Mouse (Mus musculus) kidney, adult 2 months (tissue): ENCODE measurements at regions not wholly inside any gene's neighbourhood (a gene's known extent, or its start where the extent isn't known, plus 50 kb on each side); places are given as distances from the start of the nearest gene placed in this dataset.

Source experiments
- DNase-seq: peaks from one replicate; pipeline ENCODE4 v3.0.0; 2021
- H3K27ac ChIP-seq: fragments of 200-500 bp; 2 replicates; pipeline ENCODE4 v1.5.1; 2012; ENCODE audit warnings: low read depth, low read length, control low read depth, inconsistent platforms; ENCODE audit not compliant: insufficient read depth
- H3K27me3 ChIP-seq: fragments of 200-500 bp; replicated peaks from 2 replicates; pipeline ENCODE4 v1.6.1; 2012; ENCODE audit warnings: mild to moderate bottlenecking, moderate library complexity, low read length, inconsistent platforms; ENCODE audit not compliant: control insufficient read depth, insufficient read depth
- H3K36me3 ChIP-seq: fragments of 200-500 bp; 2 replicates; pipeline ENCODE4 v1.6.1; 2012; ENCODE audit warnings: mild to moderate bottlenecking, moderate library complexity, low read length, inconsistent platforms; ENCODE audit not compliant: control insufficient read depth, insufficient read depth
- H3K4me1 ChIP-seq: fragments of 200-500 bp; 2 replicates; pipeline ENCODE4 v1.6.1; 2011; ENCODE audit warnings: low read length; ENCODE audit not compliant: control insufficient read depth, insufficient read depth
- H3K4me3 ChIP-seq: fragments of 200-500 bp; 2 replicates; pipeline ENCODE4 v1.5.1; 2011; ENCODE audit warnings: mild to moderate bottlenecking, low read depth, low read length, control low read depth; ENCODE audit not compliant: insufficient read depth
- CTCF ChIP-seq: fragments of 200-500 bp; conservative IDR thresholded peaks from 2 replicates; pipeline ENCODE4 v1.5.1; 2011; ENCODE audit warnings: low read depth, mild to moderate bottlenecking, control low read depth, low read length, moderate library complexity, mixed read lengths; ENCODE audit not compliant: insufficient read depth, insufficient read length
- POLR2A ChIP-seq: fragments of 200-500 bp; IDR thresholded peaks from one replicate; pipeline ENCODE4 v1.6.1; 2011; ENCODE audit warnings: low read depth, low read length, control low read depth
- WGBS: fragments of 180-500 bp; shearing (Covaris S2); methylation state at CpG from one replicate; pipeline ENCODE4 v1.1.7; 2018; 5-methylcytosine and 5-hydroxymethylcytosine counted together

- 56% methylated on average over 1 of the region's 1 CpGs for WGBS
- TF ChIP-seq POLR2A = no peak
- TF ChIP-seq CTCF = no peak
- DNase-seq = no peak
- Histone ChIP-seq H3K4me3 (no peak overlapping the region), H3K36me3 (no peaks in the 10 kb centered on the region), H3K27me3 (no peaks in the 10 kb centered on the region), H3K4me1 (no peaks in the 10 kb centered on the region), H3K27ac (no peak overlapping the region)
Observed at GRCm38 (mm10) chr5:47336511-47336910, 646.4 kb upstream of the Slit2 start.

- Histone ChIP-seq H3K27me3 (no peaks in the 10 kb centered on the region), H3K4me3 (no peak overlapping the region), H3K4me1 (no peaks in the 10 kb centered on the region), H3K27ac (no peak overlapping the region), H3K36me3 (no peaks in the 10 kb centered on the region)
- WGBS = 82% methylated on average over 6 of the region's 6 CpGs
- no peak for DNase-seq
- TF ChIP-seq CTCF (no peak), POLR2A (no peak)
Observed at GRCm38 (mm10) chr5:47339807-47340206, 643.1 kb upstream of the Slit2 start.

- no peak for DNase-seq
- H3K4me3 ChIP-seq = no peak overlapping the region
- H3K27ac ChIP-seq = no peak overlapping the region
- no peaks in the 10 kb centered on the region for H3K27me3 ChIP-seq
- no peaks in the 10 kb centered on the region for H3K36me3 ChIP-seq
- TF ChIP-seq CTCF = no peak
- no peak for TF ChIP-seq POLR2A
- 93% methylated on average over 4 of the region's 4 CpGs for WGBS
- no peaks in the 10 kb centered on the region for H3K4me1 ChIP-seq
Observed at GRCm38 (mm10) chr5:47370184-47370583, 612.8 kb upstream of the Slit2 start.

- no peak for DNase-seq
- H3K27me3 ChIP-seq = no peaks in the 10 kb centered on the region
- no peak overlapping the region for H3K4me3 ChIP-seq
- 49% methylated on average over 1 of the region's 1 CpGs for WGBS
- no peaks in the 10 kb centered on the region for H3K4me1 ChIP-seq
- no peaks in the 10 kb centered on the region for H3K36me3 ChIP-seq
- TF ChIP-seq CTCF = no peak
- TF ChIP-seq POLR2A = no peak
- no peak overlapping the region for H3K27ac ChIP-seq
Observed at GRCm38 (mm10) chr5:47385930-47386329, 597.0 kb upstream of the Slit2 start.

- no peak for DNase-seq
- Histone ChIP-seq H3K36me3 (no peaks in the 10 kb centered on the region), H3K4me1 (no peaks in the 10 kb centered on the region), H3K4me3 (no peak overlapping the region), H3K27me3 (no peaks in the 10 kb centered on the region), H3K27ac (no peak overlapping the region)
- TF ChIP-seq CTCF (no peak), POLR2A (no peak)
- 42% methylated on average over 5 of the region's 5 CpGs for WGBS
Observed at GRCm38 (mm10) chr5:47386750-47387149, 596.2 kb upstream of the Slit2 start.

- no peaks in the 10 kb centered on the region for H3K36me3 ChIP-seq
- no peaks in the 10 kb centered on the region for H3K27me3 ChIP-seq
- no peaks in the 10 kb centered on the region for H3K4me1 ChIP-seq
- DNase-seq = no peak
- WGBS = 71% methylated on average over 2 of the region's 2 CpGs
- H3K4me3 ChIP-seq = no peak overlapping the region
- no peak for TF ChIP-seq POLR2A
- no peak overlapping the region for H3K27ac ChIP-seq
Observed at GRCm38 (mm10) chr5:47390735-47391134, 592.2 kb upstream of the Slit2 start.

GRCm38 (mm10) chr5:47396874-47397273 is 586.1 kb upstream of the Slit2 start:
- DNase-seq = no peak
- no peaks in the 10 kb centered on the region for H3K36me3 ChIP-seq
- H3K27ac ChIP-seq = no peak overlapping the region
- TF ChIP-seq POLR2A = no peak
- TF ChIP-seq CTCF = no peak
- H3K4me3 ChIP-seq = no peak overlapping the region
- 77% methylated on average over 9 of the region's 9 CpGs for WGBS
- no peaks in the 10 kb centered on the region for H3K4me1 ChIP-seq
- H3K27me3 ChIP-seq = no peaks in the 10 kb centered on the region; the same call in 1 of the 2 replicates

- no peaks in the 10 kb centered on the region for H3K4me1 ChIP-seq
- 69% methylated on average over 2 of the region's 2 CpGs for WGBS
- H3K36me3 ChIP-seq = no peaks in the 10 kb centered on the region
- H3K27me3 ChIP-seq = no peaks in the 10 kb centered on the region
- no peak overlapping the region for H3K4me3 ChIP-seq
- TF ChIP-seq POLR2A = no peak
- TF ChIP-seq CTCF = no peak
- no peak overlapping the region for H3K27ac ChIP-seq
- no peak for DNase-seq
Observed at GRCm38 (mm10) chr5:47421916-47422315, 561.0 kb upstream of the Slit2 start.

GRCm38 (mm10) chr5:47426040-47426439 is 556.9 kb upstream of the Slit2 start:
- no peak overlapping the region for H3K4me3 ChIP-seq
- H3K27ac ChIP-seq = no peak overlapping the region
- no peak for DNase-seq
- no peaks in the 10 kb centered on the region for H3K4me1 ChIP-seq
- H3K36me3 ChIP-seq = no peaks in the 10 kb centered on the region
- 96% methylated on average over 4 of the region's 4 CpGs for WGBS
- no peaks in the 10 kb centered on the region for H3K27me3 ChIP-seq
- TF ChIP-seq CTCF = no peak
- TF ChIP-seq POLR2A = no peak
